In genomic region chr11:44156490-44157345, GRCm38 (mm10) we compare ENCODE assay signal across 17 mouse cellular contexts.
DNase-seq lines count a peak whose midpoint lies in the region; ATAC-seq and TF ChIP-seq lines count a peak whose summit lies in the region.
"Had no signal": no experiment of that assay in that cellular context is flagged by ENCODE, and none has a peak within 500 bp of the region (broad histone marks: within the 10 kb centered on the region; RNA-seq: fewer than 3 reads in every experiment).

No protein-coding gene starts in this region.

- no peak overlapping the region for H3K4me3 ChIP-seq in heart, embryonic 16.5 days (ENCODE audit: low read length)
- no peak overlapping the region for H3K4me3 ChIP-seq in heart, embryonic 12.5 days
- H3K4me3 ChIP-seq in kidney, embryonic 15.5 days (replicated peaks), result no peak overlapping the region
- no peak overlapping the region for H3K4me3 ChIP-seq in C2C12 (ENCODE audit: insufficient read depth, poor library complexity, severe bottlenecking)
- H3K4me3 ChIP-seq: gastrocnemius, adult 2 months; hindbrain, embryonic 15.5 days; limb, embryonic 12.5 days; liver, embryonic 13.5 days; megakaryocyte, embryonic 14.5 days; midbrain, embryonic 13.5 days had no signal

- ATAC-seq in heart, embryonic 16.5 days (replicated peaks; ENCODE audit: extremely low read depth, insufficient read depth, low FRiP score), result no peak
- ATAC-seq in heart, embryonic 12.5 days (ENCODE audit: insufficient number of reproducible peaks, low FRiP score), result no peak
- ATAC-seq in kidney, embryonic 15.5 days (replicated peaks; ENCODE audit: low FRiP score), result no peak
- ATAC-seq: midbrain, embryonic 13.5 days had no signal

- no peaks in the 10 kb centered on the region for H3K9me3 ChIP-seq in heart, embryonic 16.5 days (replicated peaks; ENCODE audit: control insufficient read depth, low read length)
- no peaks in the 10 kb centered on the region for H3K9me3 ChIP-seq in heart, embryonic 12.5 days (replicated peaks)
- H3K9me3 ChIP-seq in kidney, embryonic 15.5 days (replicated peaks), result no peaks in the 10 kb centered on the region
- H3K9me3 ChIP-seq: hindbrain, embryonic 15.5 days; limb, embryonic 12.5 days; liver, embryonic 13.5 days; megakaryocyte, embryonic 14.5 days; midbrain, embryonic 13.5 days had no signal

- 50% methylated on average over 3 of the region's 3 CpGs for WGBS in heart, embryonic 16.5 days
- WGBS in heart, embryonic 12.5 days, result 61% methylated on average over 3 of the region's 3 CpGs
- 70% methylated on average over 3 of the region's 3 CpGs for WGBS in kidney, embryonic 15.5 days

- H3K9ac ChIP-seq in heart, embryonic 16.5 days (ENCODE audit: low read length), result no peak overlapping the region
- H3K9ac ChIP-seq in heart, embryonic 12.5 days, result no peak overlapping the region
- no peak overlapping the region for H3K9ac ChIP-seq in kidney, embryonic 15.5 days
- H3K9ac ChIP-seq: hindbrain, embryonic 15.5 days; limb, embryonic 12.5 days; liver, embryonic 13.5 days; midbrain, embryonic 13.5 days had no signal

- no peak overlapping the region for H3K4me2 ChIP-seq in heart, embryonic 16.5 days (ENCODE audit: low read depth, low read length)
- no peak overlapping the region for H3K4me2 ChIP-seq in heart, embryonic 12.5 days
- H3K4me2 ChIP-seq in kidney, embryonic 15.5 days, result no peak overlapping the region
- H3K4me2 ChIP-seq: hindbrain, embryonic 15.5 days; limb, embryonic 12.5 days; liver, embryonic 13.5 days; midbrain, embryonic 13.5 days had no signal

- no peak overlapping the region for H3ac ChIP-seq in C2C12 (ENCODE audit: control insufficient read depth, insufficient read length, low read depth)

- DNase-seq in kidney, postnatal 14 days, result peak; percentile 21
- peak; percentile 57 for DNase-seq in 3T3-L1 (ENCODE audit: low read depth, low spot score)
- DNase-seq in thymus, adult 18-20 months, result no peak
- DNase-seq: adrenal gland, postnatal 25 days; cerebellum, adult 9-10 months; gastrocnemius, adult 2 months; liver, embryonic 13.5 days; lung, postnatal 36 days had no signal

- no peaks in the 10 kb centered on the region for H3K27me3 ChIP-seq in heart, embryonic 16.5 days (ENCODE audit: control insufficient read depth, insufficient read depth, low read length)
- no peaks in the 10 kb centered on the region for H3K27me3 ChIP-seq in heart, embryonic 12.5 days (replicated peaks)
- H3K27me3 ChIP-seq in kidney, embryonic 15.5 days, result no peaks in the 10 kb centered on the region
- H3K27me3 ChIP-seq in C2C12 (ENCODE audit: control insufficient read depth, insufficient read depth, insufficient read length), result no peaks in the 10 kb centered on the region
- H3K27me3 ChIP-seq: hindbrain, embryonic 15.5 days; limb, embryonic 12.5 days; liver, embryonic 13.5 days; megakaryocyte, embryonic 14.5 days; midbrain, embryonic 13.5 days had no signal

- H3K79me2 ChIP-seq in C2C12 (ENCODE audit: control insufficient read depth, insufficient read depth), result no peaks in the 10 kb centered on the region

- H3K27ac ChIP-seq in heart, embryonic 16.5 days (ENCODE audit: low read length), result peak overlapping the region; percentile 78
- no peak overlapping the region for H3K27ac ChIP-seq in heart, embryonic 12.5 days (ENCODE audit: poor library complexity, severe bottlenecking)
- no peak overlapping the region for H3K27ac ChIP-seq in kidney, embryonic 15.5 days
- H3K27ac ChIP-seq: gastrocnemius, adult 2 months; hindbrain, embryonic 15.5 days; limb, embryonic 12.5 days; liver, embryonic 13.5 days; midbrain, embryonic 13.5 days; stomach, postnatal 0 days had no signal

- H3K79me3 ChIP-seq in C2C12 (ENCODE audit: low read depth), result no peaks in the 10 kb centered on the region

- no peak for TF ChIP-seq CTCF in C2C12 (IDR thresholded peaks at IDR 0.05; ENCODE audit: control insufficient read depth, insufficient read depth, insufficient read length)

- H3K36me3 ChIP-seq in heart, embryonic 16.5 days (ENCODE audit: control insufficient read depth, insufficient read depth), result no peaks in the 10 kb centered on the region
- H3K36me3 ChIP-seq in heart, embryonic 12.5 days, result no peaks in the 10 kb centered on the region
- no peaks in the 10 kb centered on the region for H3K36me3 ChIP-seq in kidney, embryonic 15.5 days
- H3K36me3 ChIP-seq in C2C12 (ENCODE audit: control insufficient read depth, insufficient read depth), result no peaks in the 10 kb centered on the region
- H3K36me3 ChIP-seq: hindbrain, embryonic 15.5 days; limb, embryonic 12.5 days; liver, embryonic 13.5 days; midbrain, embryonic 13.5 days had no signal

- H3K4me1 ChIP-seq in heart, embryonic 16.5 days (ENCODE audit: control insufficient read depth, insufficient read depth, low read length), result peaks cover 20% of the 10 kb centered on the region
- peaks cover 19% of the 10 kb centered on the region for H3K4me1 ChIP-seq in heart, embryonic 12.5 days (replicated peaks)
- H3K4me1 ChIP-seq in kidney, embryonic 15.5 days, result peaks cover 4% of the 10 kb centered on the region; the same call in 1 of the 2 replicates
- H3K4me1 ChIP-seq: limb, embryonic 12.5 days; liver, embryonic 13.5 days; megakaryocyte, embryonic 14.5 days had no signal

TF ChIP-seq in C2C12, 6 proteins besides CTCF, POLR2A, EP300 and RAD21:
- no peak for TF ChIP-seq CEBPB (IDR thresholded peaks at IDR 0.05; ENCODE audit: low read depth)
- peak; percentile 4 for TF ChIP-seq MYOD1 (IDR thresholded peaks at IDR 0.05; ENCODE audit: control insufficient read depth, insufficient read length, low read depth)
- TF ChIP-seq FOSL1 (IDR thresholded peaks at IDR 0.05; ENCODE audit: insufficient read depth, low read length, poor library complexity, severe bottlenecking), result no peak
- no peak for TF ChIP-seq MAX (IDR thresholded peaks at IDR 0.05)
- TF ChIP-seq USF1 (IDR thresholded peaks at IDR 0.05; ENCODE audit: low read depth), result no peak
TF ChIP-seq in C2C12: peak in this region for 1.

Comparison
In these comparisons a context has a peak if more than half of its experiments do, and no peak if none do; other contexts are left out.
1. DNase-seq: peak in kidney, postnatal 14 days (single experiment) and 3T3-L1 (single experiment); none in thymus, adult 18-20 months (0 of 2).